In genomic region chr5:135751595-135751994, GRCm38 (mm10) we compare ENCODE assay signal across 21 mouse cellular contexts. TPM values are rescaled to one million over a fixed set of nuclear protein-coding genes. Genes with fewer than 3 reads are reported as not detected.
DNase-seq lines count a peak whose midpoint lies in the region; TF ChIP-seq lines count a peak whose summit lies in the region.
"Had no signal": no experiment of that assay in that cellular context is flagged by ENCODE, and none has a peak within 500 bp of the region (broad histone marks: within the 10 kb centered on the region; RNA-seq: fewer than 3 reads in every experiment).

No protein-coding gene starts in this region.

- H3K4me3 ChIP-seq in gastrocnemius, adult 2 months = no peak overlapping the region
- H3K4me3 ChIP-seq: embryonic facial prominence, embryonic 10.5 days; embryonic facial prominence, embryonic 12.5 days; forebrain, embryonic 13.5 days; forebrain, embryonic 15.5 days had no signal

- TF ChIP-seq CTCF in gastrocnemius, adult 2 months (IDR thresholded peaks at IDR 0.05) = no peak

- H3K27ac ChIP-seq in gastrocnemius, adult 2 months = peak overlapping the region; percentile 12; the same call in 1 of the 2 replicates
- H3K27ac ChIP-seq: embryonic facial prominence, embryonic 10.5 days; embryonic facial prominence, embryonic 12.5 days; forebrain, embryonic 13.5 days; forebrain, embryonic 15.5 days had no signal

- intact Hi-C loops in gastrocnemius, adult 2 months (cut with DNase I) = no loop called here
- intact Hi-C loops in left cerebral cortex, postnatal 14 days (cut with DNase I) = no loop called here

- peak; percentile 55 for DNase-seq in gastrocnemius, adult 2 months
- DNase-seq in gastrocnemius, postnatal 10 days = no peak
- DNase-seq in 3T3-L1 (ENCODE audit: low read depth, low spot score) = peak; percentile 35
- DNase-seq in adipocyte (ENCODE audit: low spot score) = peak; percentile 43
- no peak for DNase-seq in kidney, adult 8-10 months
- no peak for DNase-seq in left cerebral cortex, postnatal 14 days (ENCODE audit: low spot score in 2 of 2)
- DNase-seq: adrenal gland, adult 2 months; adrenal gland, postnatal 10 days; adrenal gland, postnatal 25 days; B cell, adult 2 months; cerebellum, adult 11 months; cerebellum, adult 18-20 months; cerebellum, adult 9-10 months; cerebellum, postnatal 10 days; cerebellum, postnatal 25 days; forebrain, postnatal 0 days had no signal

RNA-seq across cellular contexts. Expression of gene Tmem120a, which starts 7.3 kb away (rescaled TPM):
- total RNA-seq in gastrocnemius, adult 2 months (2021) = 1 to 10 TPM; 7.6 to 8.3 TPM
- 1 to 10 TPM; 6.1 to 7.5 TPM for total RNA-seq in gastrocnemius, postnatal 10 days (2021)
- 10 to 100 TPM; 15.9 to 17.4 TPM for total RNA-seq in left cerebral cortex, postnatal 14 days (2021)

RNA-seq across cellular contexts. Expression of gene Styxl1, which starts 26.6 kb away (rescaled TPM):
- not detected for total RNA-seq in gastrocnemius, adult 2 months (2021)
- total RNA-seq in gastrocnemius, postnatal 10 days (2021) = not detected
- total RNA-seq in left cerebral cortex, postnatal 14 days (2021) = not detected
- total RNA-seq: CH12.LX had no signal

RNA-seq across cellular contexts. Expression of gene Mdh2, which starts 26.7 kb away (rescaled TPM):
- 1,000 to 10,000 TPM in 1 of 2 experiments, 100 to 1,000 TPM in 1; 910 to 1,211 TPM for total RNA-seq in gastrocnemius, adult 2 months (2021)
- total RNA-seq in gastrocnemius, postnatal 10 days (2021) = 100 to 1,000 TPM; 812 to 961 TPM
- total RNA-seq in left cerebral cortex, postnatal 14 days (2021) = 100 to 1,000 TPM; 472 to 478 TPM

RNA-seq across cellular contexts. Expression of gene Srrm3, which starts 55.1 kb away (rescaled TPM):
- not detected for total RNA-seq in gastrocnemius, adult 2 months (2021)
- total RNA-seq in gastrocnemius, postnatal 10 days (2021) = under 1 TPM; 0.09 to 0.11 TPM
- 10 to 100 TPM; 95.2 to 95.9 TPM for total RNA-seq in left cerebral cortex, postnatal 14 days (2021)
- total RNA-seq: CH12.LX had no signal

Comparison
In these comparisons a context has a peak if more than half of its experiments do, and no peak if none do; other contexts are left out.
1. DNase-seq: peak in gastrocnemius, adult 2 months (single experiment), 3T3-L1 (single experiment) and adipocyte (single experiment); none in gastrocnemius, postnatal 10 days (single experiment), kidney, adult 8-10 months (0 of 2) and left cerebral cortex, postnatal 14 days (0 of 2).